Mouse (Mus musculus): Measurements from ENCODE around the gene Itfg2. TPM values are rescaled to one million over a fixed set of nuclear protein-coding genes. Genes with fewer than 3 reads are reported as not detected.

Gene Itfg2
- total RNA-seq (2023; ENCODE audit: inconsistent age), result 40.0 to 51.5 TPM (median 49.4 TPM) in 4 replicates

GRCm38 (mm10) chr6:128424269-128425019 lies at the start of gene Itfg2:
Gene Itfg2 (minus strand): TSS chr6:128424931.

GRCm38 (mm10) chr6:128438317-128438870 lies 13.7 kb upstream of the Itfg2 start, which contains the start of gene Fkbp4:
Gene Fkbp4 (minus strand): TSS chr6:128438677.

GRCm38 (mm10) chr6:128398996-128399395 lies 25.7 kb downstream of the Itfg2 start, which contains the start of gene Nrip2:
Gene Nrip2 (plus strand): TSS chr6:128399296.

GRCm38 (mm10) chr6:128375192-128375591 lies 49.5 kb downstream of the Itfg2 start, which contains the start of the genes Tex52 and Gm44596:
Gene Tex52 (plus strand): TSS chr6:128375456.
Gene Gm44596 (plus strand): TSS chr6:128375503.

GRCm38 (mm10) chr6:128362381-128363006 lies 62.2 kb downstream of the Itfg2 start, which contains the start of the genes Rhno1 and Foxm1:
Gene Rhno1 (minus strand): TSS chr6:128362911.
Gene Foxm1 (plus strand): TSS chr6:128362967.

Other genes starting within 250 kb of the Itfg2 start
- not detected in 4 replicates for gene Tead4, start 124.1 kb downstream of the Itfg2 start, total RNA-seq (2023; ENCODE audit: inconsistent age)
- 3.2 to 4.7 TPM (median 4.1 TPM) in 4 replicates for gene Tulp3, start 69.1 kb downstream of the Itfg2 start, total RNA-seq (2023; ENCODE audit: inconsistent age)
- 46.6 to 51.9 TPM (median 49.4 TPM) in 4 replicates for gene Rhno1, start 62.0 kb downstream of the Itfg2 start, total RNA-seq (2023; ENCODE audit: inconsistent age)
- gene Foxm1, start 62.0 kb downstream of the Itfg2 start, total RNA-seq (2023; ENCODE audit: inconsistent age), result 10.3 to 13.7 TPM (median 13.0 TPM) in 4 replicates
- not detected in 4 replicates for gene Tex52, start 49.5 kb downstream of the Itfg2 start, total RNA-seq (2023; ENCODE audit: inconsistent age)
- not detected in 4 replicates for gene Gm44596, start 49.4 kb downstream of the Itfg2 start, total RNA-seq (2023; ENCODE audit: inconsistent age)
- not detected in 4 replicates for gene Nrip2, start 25.6 kb downstream of the Itfg2 start, total RNA-seq (2023; ENCODE audit: inconsistent age)
- gene Fkbp4, start 13.7 kb upstream of the Itfg2 start, total RNA-seq (2023; ENCODE audit: inconsistent age), result 78.3 to 103 TPM (median 84.6 TPM) in 4 replicates
- not detected in 4 replicates for gene Pzp, start 101.8 kb upstream of the Itfg2 start, total RNA-seq (2023; ENCODE audit: inconsistent age)
- gene A2ml1, start 156.7 kb upstream of the Itfg2 start, total RNA-seq (2023; ENCODE audit: inconsistent age), result not detected in 4 replicates
- gene Klrb1a, start 198.6 kb upstream of the Itfg2 start, total RNA-seq (2023; ENCODE audit: inconsistent age), result 1.1 TPM in 1 of 4 replicates, not detected in the others
- 126 to 155 TPM (median 143 TPM) in 4 replicates for gene Clec2h, start 237.5 kb upstream of the Itfg2 start, total RNA-seq (2023; ENCODE audit: inconsistent age)